Mouse (Mus musculus): ENCODE results near the gene Trim40.
A peak's percentile ranks its signal among the peaks of the same experiment; 100 is the strongest.

The Trim40 gene

DNA sequence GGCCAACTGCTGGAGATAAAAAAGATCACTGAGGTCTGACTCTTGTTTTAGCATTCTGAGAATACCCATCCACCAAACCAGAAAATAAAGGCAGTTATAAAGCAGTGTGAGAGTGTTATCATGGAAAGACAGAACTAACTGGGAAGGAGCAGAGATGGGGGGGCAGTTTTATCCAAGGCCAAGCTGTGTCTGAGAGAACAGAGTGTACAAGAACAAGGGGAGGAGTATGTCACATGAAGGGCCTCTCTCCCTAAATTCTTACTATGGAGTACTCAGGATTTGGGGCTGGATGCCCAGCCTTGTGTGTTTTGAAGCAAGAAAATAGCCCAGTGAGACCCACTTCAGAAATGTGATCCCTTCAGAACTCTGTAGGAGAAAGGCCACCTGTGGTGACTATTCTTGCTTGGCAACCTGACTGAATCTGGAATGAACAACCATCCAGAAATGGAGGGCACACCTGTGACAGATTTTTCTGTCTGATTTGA, 48.9 kb downstream of the Trim40 start:
- DNase-seq (ENCODE audit: low read depth, low spot score), result no peak

DNA sequence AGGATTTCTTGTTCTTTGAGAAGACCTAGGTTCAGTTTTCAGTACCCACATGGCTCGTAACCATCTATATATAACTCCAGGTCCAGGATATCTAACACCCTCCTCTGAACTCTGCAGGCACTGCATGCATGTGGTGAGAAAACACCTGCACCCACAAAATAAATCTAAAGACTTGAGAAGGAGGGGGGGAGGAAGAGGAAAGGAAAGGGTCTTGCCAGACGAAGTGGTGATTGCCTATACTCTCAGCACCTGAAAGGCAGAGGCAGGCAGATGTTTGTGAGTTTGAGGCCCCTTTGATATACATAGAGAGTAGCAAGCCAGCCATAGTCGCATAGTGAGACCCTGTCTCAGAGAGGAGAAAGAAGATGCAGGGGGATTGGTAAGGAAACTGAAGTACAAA, 50.0 kb downstream of the Trim40 start:
- DNase-seq (ENCODE audit: low read depth, low spot score), result no peak

GRCm38 (mm10) chr17:36839001-36839400, 50.9 kb downstream of the Trim40 start:
- DNase-seq (ENCODE audit: low read depth, low spot score), result peak; percentile 81

GRCm38 (mm10) chr17:36836874-36837647, 52.9 kb downstream of the Trim40 start, which contains the start of gene Trim26:
Trim26 (plus strand) TSS chr17:36837134.
- DNase-seq (ENCODE audit: low read depth, low spot score), result peak; percentile 98

DNA sequence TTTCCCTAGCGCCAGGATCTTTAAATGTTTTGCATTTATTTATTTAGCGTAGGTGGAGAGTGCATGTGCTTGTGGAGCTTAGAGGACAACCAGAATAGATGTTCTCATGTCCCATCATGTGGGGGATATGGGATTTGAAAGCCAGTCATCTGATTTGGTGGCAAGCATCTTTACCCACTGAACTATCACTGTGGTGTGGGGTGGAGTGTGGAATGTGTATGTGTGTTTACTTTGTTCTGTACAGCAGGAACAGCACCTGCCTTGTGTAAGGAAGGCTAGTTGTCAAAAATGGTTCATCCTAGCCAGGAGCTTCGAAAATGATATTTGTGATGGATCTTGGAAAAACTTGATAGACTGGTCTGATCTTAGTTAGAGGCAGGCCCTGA, 53.5 kb downstream of the Trim40 start:
- DNase-seq (ENCODE audit: low read depth, low spot score), result no peak

DNA sequence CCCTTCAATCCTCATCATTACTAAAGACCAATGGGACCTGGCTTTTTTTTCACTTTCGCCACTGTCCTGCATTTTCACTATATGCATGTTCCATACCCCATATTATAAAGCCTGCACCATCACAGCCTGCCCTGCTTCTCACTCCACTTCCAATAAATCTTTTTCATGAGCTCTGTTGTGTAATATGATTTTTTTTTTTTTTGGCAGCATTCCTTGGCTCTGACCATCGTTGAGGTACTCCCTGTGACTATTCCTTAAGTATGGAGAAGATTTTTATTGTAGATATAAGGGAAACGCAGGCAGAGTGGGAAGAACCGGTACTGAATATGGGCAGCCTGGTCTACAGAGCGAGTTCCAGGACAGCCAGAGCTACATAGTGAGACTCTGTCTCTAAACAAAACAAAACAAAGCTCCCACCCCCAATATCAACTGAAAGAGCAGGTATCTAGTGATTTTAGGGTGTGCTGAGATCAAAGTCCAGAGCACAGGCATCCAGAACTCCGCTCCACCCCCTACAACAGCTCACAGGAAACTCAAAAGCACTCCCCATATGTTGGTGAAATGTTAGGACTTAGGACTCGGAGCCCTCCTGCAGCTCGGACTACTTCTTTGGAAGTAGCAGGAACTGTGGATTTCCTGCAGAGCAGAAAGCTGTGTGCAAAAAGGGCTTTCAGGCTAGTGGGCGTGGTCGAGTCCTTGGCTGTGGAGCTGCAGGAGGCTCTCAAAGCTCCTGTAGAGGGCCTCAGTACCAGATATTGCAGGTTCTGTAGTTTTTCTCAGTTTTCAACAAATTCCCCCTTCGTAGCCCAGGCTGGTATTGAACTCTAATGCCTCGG, 54.1 kb downstream of the Trim40 start:
- DNase-seq (ENCODE audit: low read depth, low spot score), result peak; percentile 11

DNA sequence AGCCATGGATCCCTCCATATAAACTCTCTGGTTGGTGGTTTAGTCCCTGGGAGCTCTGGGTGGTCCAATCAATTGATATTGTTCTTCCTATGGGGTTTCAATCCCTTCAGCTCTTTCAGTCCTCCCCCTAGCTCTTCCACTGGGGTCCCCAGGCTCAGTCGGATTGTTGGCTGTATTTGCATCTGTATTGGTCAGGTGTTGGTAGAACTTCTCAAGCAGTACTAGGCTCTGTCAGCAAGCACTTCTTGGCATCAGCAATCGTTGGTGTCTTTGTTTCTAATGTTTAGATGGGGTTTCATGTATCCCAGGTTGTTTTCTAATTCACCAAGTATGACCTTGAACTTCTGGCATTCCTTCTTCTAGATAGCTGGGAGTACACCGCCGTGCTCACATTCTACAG, 57.2 kb downstream of the Trim40 start:
- DNase-seq (ENCODE audit: low read depth, low spot score), result no peak

Measured in A20 (cell line).